Mouse (Mus musculus) liver, adult 2 months (tissue): Measurements from ENCODE around the gene Atp10a.

ENCODE experiments used
- CTCF ChIP-seq: fragments of 200-500 bp; IDR thresholded peaks from 2 replicates; pipeline ENCODE4 v1.5.1; 2011; ENCODE audit warnings: low read depth, low read length, control low read depth
- POLR2A ChIP-seq: fragments of 200-500 bp; IDR thresholded peaks from 2 replicates; pipeline ENCODE4 v1.6.1; 2011; ENCODE audit warnings: low read length, control low read depth; ENCODE audit not compliant: insufficient read depth; ENCODE audit errors: extremely low read depth

DNA sequence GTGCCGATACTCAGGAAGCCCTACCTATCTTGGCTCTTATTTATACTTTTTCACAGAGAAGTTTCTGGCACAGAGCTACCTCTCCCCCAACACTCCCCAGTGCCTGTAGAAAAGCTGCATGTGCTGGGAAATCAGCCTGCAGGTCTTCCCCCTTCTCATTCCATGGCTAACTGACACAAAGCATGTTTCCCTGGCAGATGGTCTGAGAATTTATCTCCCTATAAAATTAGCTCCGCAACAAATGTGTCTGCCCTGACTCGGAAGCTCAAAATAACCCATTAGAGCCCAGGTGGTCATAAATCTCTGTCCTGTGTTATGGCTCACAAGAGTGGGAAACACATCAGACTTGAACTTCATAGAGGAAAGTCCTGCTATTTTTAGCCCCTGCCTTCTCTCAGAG lies 186.9 kb downstream of the Atp10a start:
- TF ChIP-seq CTCF = no peak
- TF ChIP-seq POLR2A = no peak
